Mouse (Mus musculus) leukemia stem cell, adult 10-12 weeks (primary cell): ENCODE measurements around the gene Pld5. TPM values are rescaled to one million over a fixed set of nuclear protein-coding genes. Genes with fewer than 3 reads are reported as not detected.

Source experiments
- polyA plus RNA-seq: library from polyadenylated mRNA; stranded (reverse); fragments of >175 nt; gene quantifications from 2 replicates; pipeline ENCODE4 v1.2.3, GENCODE M21; 2012; ENCODE audit warnings: low replicate concordance

Pld5 gene
- not detected in 2 replicates for polyA plus RNA-seq

DNA sequence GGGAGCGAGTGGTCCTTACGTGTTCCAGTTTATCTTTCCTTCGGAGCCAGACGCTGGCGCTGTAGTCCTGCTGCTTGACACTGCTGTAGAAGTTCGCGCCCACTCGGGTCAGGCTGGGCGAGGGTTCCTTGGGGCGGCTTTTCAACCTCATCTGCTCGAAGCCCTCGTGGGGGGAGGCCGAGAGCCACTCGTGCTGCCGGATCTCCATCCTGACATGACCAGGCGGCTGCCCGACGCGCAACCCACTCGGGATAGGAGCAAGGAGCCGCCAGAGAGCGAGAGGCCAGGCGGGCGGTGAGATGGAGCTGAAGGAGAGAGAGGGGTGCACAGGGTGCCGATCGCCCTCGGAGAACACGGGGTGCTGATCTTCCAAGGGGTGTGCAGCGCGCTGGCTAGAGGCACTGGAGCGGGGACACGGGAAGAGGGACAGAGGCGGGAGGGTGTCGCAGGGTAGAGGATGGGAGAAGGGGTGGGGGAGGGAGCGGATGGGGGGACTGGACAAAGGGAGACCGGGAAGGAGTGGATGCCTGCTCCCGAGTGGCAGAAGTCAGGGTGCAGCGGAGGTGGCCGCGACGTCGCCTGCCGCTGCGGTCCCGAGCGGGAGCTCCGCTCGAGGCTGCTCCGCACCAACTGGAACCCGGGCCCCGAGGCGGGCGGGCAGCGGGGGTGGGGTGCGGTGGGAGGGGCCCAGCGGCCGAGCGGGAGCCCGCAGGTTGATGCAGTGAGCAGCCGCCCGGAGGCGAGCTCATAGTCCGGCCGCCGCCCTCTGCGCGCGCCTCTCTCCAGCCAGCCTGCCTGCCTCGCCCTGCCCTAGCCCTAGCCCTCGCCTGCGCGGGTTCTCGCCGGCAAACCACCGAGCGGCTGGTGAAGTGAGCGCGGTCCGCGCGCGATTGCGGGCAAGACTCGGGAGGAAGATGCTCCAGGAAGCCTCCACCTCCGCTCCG, at the start of gene Pld5:
Gene Pld5 (minus strand): TSS at position 646 of the 944 bp plus-strand sequence.

DNA sequence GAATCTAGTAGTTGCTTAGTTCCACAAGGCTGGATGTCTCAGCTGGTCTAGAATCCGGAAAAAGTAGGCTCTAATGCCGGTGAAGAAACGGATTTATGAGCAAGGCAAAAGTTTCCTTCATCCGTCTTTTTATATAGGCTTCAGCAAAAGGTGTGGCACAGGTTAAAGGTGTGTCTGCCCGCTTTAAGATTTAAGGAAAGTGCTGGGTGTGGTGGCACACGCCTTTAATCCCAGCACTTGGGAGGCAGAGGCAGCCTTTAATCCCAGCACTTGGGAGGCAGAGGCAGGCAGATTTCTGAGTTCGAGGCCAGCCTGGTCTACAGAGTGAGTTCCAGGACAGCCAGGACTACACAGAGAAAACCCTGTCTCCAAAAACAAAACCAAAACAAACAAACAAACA, 296.1 kb downstream of the Pld5 start, which contains the start of gene Rbm8a2:
Gene Rbm8a2 (minus strand): TSS at position 101 of the 400 bp plus-strand sequence.

GRCm38 (mm10) chr1:175920029-175920428, 355.1 kb downstream of the Pld5 start, which contains the start of gene Gm38100:
Gm38100 (plus strand) TSS chr1:175920329.

